Mouse (Mus musculus) spleen, adult 2 months (tissue): ENCODE data around the gene Cd160.

Experiments used
- CTCF ChIP-seq: fragments of 200-500 bp; IDR thresholded peaks from 2 replicates; pipeline ENCODE4 v1.5.1; 2011; ENCODE audit warnings: mild to moderate bottlenecking, inconsistent platforms; ENCODE audit not compliant: insufficient read depth, insufficient read length, insufficient replicate concordance; ENCODE audit errors: extremely low read depth
- POLR2A ChIP-seq: fragments of 200-500 bp; IDR thresholded peaks from 2 replicates; pipeline ENCODE4 v1.6.1; 2011; ENCODE audit warnings: low read depth, low read length, inconsistent platforms

- TF ChIP-seq CTCF: no peak
- TF ChIP-seq POLR2A: no peak
These were observed 5.5 kb downstream of the Cd160 start for GRCm38 (mm10) chr3:96823701-96824100.
